Mouse (Mus musculus) stomach, embryonic 14.5 days (tissue): ENCODE data around the gene Gm11027. TPM values are rescaled to one million over a fixed set of nuclear protein-coding genes. Genes with fewer than 3 reads are reported as not detected.

Experiments
- ATAC-seq: fragments of 200-750 bp; cut with Nextera tagmentation; 2 replicates; pipeline ENCODE4 v1.8.0; 2017; ENCODE audit warnings: low read depth, moderate TSS enrichment; ENCODE audit not compliant: insufficient number of reproducible peaks, insufficient read depth, low FRiP score
- H3K27ac ChIP-seq: fragments of 300-500 bp; sonication (generic); 2 replicates; pipeline ENCODE4 v1.5.1; 2014; ENCODE audit warnings: mild to moderate bottlenecking, low read length, moderate library complexity, mixed read lengths
- H3K27me3 ChIP-seq: fragments of 300-500 bp; sonication (generic); 2 replicates; pipeline ENCODE4 v1.6.1; 2014; ENCODE audit warnings: low read length, control low read depth, mixed read lengths; ENCODE audit not compliant: control insufficient read depth, insufficient read depth
- H3K36me3 ChIP-seq: fragments of 300-500 bp; sonication (generic); 2 replicates; pipeline ENCODE4 v1.6.1; 2014; ENCODE audit warnings: mild to moderate bottlenecking, control low read depth, low read length, moderate library complexity, mixed read lengths; ENCODE audit not compliant: control insufficient read depth, insufficient read depth
- H3K4me1 ChIP-seq: fragments of 300-500 bp; sonication (generic); 2 replicates; pipeline ENCODE4 v1.6.1; 2014; ENCODE audit warnings: low read length, control low read depth, mixed read lengths; ENCODE audit not compliant: control insufficient read depth, insufficient read depth
- H3K4me2 ChIP-seq: fragments of 300-500 bp; sonication (generic); replicated peaks from 2 replicates; pipeline ENCODE4 v1.6.1; 2014; ENCODE audit warnings: low read depth, low read length, control low read depth
- H3K4me3 ChIP-seq: fragments of 300-500 bp; sonication (generic); 2 replicates; pipeline ENCODE4 v1.5.1; 2014; ENCODE audit warnings: low read depth, low read length, control low read depth
- H3K9ac ChIP-seq: fragments of 300-500 bp; sonication (generic); replicated peaks from 2 replicates; pipeline ENCODE4 v1.6.1; 2014; ENCODE audit warnings: low read depth, mild to moderate bottlenecking, control low read depth, low read length, moderate library complexity, mixed read lengths
- H3K9me3 ChIP-seq: fragments of 300-500 bp; sonication (generic); 2 replicates; pipeline ENCODE4 v1.6.1; 2016; ENCODE audit warnings: low read depth, low read length, control low read depth; ENCODE audit not compliant: control insufficient read depth
- WGBS: fragments of 180-500 bp; shearing (Covaris S2); extraction: QIAGEN DNeasy Blood & Tissue Kit; methylation state at CpG from one replicate; pipeline ENCODE4 v1.1.7; 2014; 5-methylcytosine and 5-hydroxymethylcytosine counted together
- polyA plus RNA-seq: library from polyadenylated mRNA; unstranded; fragments of >200 nt; fragmentation: Nextera tagmentation; extraction: Ambion mirVana; gene quantifications from 2 replicates; pipeline ENCODE4 v1.2.1, GENCODE M21; 2014

The Gm11027 gene
- polyA plus RNA-seq, 1 experiment from 2014 or later, result not detected

DNA sequence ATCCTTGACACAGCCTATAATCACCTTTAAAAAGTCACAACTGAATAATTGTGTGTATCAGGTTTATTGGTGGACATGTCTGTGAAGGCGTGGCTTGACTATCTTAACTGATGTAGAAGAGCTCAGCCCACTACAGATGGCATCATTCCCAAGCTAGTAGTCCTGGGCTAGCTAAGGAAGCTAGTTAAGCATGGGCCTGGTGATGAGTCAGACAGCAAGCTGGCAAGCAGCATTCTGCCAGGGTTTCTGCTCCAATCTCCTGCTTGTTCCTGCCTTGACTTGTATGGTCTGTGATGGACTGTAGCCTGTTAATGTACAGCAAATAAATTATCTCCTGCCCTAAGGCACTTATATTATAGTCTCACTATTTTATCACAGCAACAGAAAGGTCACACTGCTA lies 30.6 kb upstream of the Gm11027 start:
- H3K4me3 ChIP-seq, result no peak overlapping the region
- H3K27ac ChIP-seq, result no peak overlapping the region
- no peaks in the 10 kb centered on the region for H3K4me1 ChIP-seq
- no peak overlapping the region for H3K9ac ChIP-seq
- H3K9me3 ChIP-seq, result no peaks in the 10 kb centered on the region
- no peak for ATAC-seq
- peaks cover 11% of the 10 kb centered on the region; the same call in 1 of the 2 replicates for H3K36me3 ChIP-seq
- WGBS, result 77% methylated on average over 1 of the region's 1 CpGs
- H3K4me2 ChIP-seq, result no peak overlapping the region
- H3K27me3 ChIP-seq, result no peaks in the 10 kb centered on the region

DNA sequence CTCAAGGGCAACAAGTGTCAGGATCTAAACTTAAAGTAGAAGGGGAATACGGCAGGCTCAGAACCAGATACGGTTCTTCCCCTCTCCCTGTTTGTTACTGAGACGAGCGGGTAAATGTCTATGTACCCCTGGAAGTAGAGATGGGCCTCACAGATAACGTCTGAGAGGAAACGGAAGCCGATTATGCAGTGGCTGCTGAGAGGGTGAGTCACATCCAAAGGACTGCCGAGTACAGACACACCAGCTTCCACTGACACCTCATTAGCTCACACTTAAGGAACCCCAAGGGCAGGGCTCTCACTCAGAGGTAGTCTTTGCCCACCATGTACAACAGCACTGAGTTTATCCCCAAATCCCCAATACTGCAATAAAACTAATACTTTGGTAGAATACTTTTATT lies 20.5 kb upstream of the Gm11027 start:
- Histone ChIP-seq H3K9ac (no peak overlapping the region), H3K4me1 (no peaks in the 10 kb centered on the region), H3K36me3 (peaks cover 10% of the 10 kb centered on the region; the same call in 1 of the 2 replicates), H3K4me2 (no peak overlapping the region), H3K4me3 (no peak overlapping the region), H3K27me3 (no peaks in the 10 kb centered on the region), H3K9me3 (no peaks in the 10 kb centered on the region), H3K27ac (no peak overlapping the region)
- ATAC-seq, result no peak
- WGBS, result 60% methylated on average over 8 of the region's 8 CpGs

DNA sequence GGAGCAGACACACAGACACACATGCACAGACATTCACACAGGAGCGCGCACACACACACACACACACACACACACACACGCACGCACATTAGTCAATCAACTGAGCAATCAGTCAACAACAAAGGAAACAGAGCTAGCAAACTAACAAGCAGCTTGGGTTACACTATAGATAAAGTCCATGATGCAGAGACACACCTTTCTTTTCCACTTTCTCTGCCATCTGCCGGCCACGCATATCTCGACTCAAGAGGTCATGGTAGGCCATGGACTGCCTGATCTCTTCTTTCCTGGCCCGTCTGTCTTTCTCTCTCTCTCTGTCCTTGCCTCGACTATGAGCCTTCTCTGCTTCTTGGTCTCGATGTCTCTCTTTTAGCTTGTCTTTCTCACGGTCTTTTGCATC lies 19.6 kb upstream of the Gm11027 start:
- no peak overlapping the region for H3K9ac ChIP-seq
- no peak for ATAC-seq
- H3K9me3 ChIP-seq, result no peaks in the 10 kb centered on the region
- H3K4me3 ChIP-seq, result no peak overlapping the region
- H3K27me3 ChIP-seq, result no peaks in the 10 kb centered on the region
- H3K4me1 ChIP-seq, result no peaks in the 10 kb centered on the region
- WGBS, result 83% methylated on average over 11 of the region's 11 CpGs
- peaks cover 10% of the 10 kb centered on the region; the same call in 1 of the 2 replicates for H3K36me3 ChIP-seq
- no peak overlapping the region for H3K27ac ChIP-seq
- no peak overlapping the region for H3K4me2 ChIP-seq

DNA sequence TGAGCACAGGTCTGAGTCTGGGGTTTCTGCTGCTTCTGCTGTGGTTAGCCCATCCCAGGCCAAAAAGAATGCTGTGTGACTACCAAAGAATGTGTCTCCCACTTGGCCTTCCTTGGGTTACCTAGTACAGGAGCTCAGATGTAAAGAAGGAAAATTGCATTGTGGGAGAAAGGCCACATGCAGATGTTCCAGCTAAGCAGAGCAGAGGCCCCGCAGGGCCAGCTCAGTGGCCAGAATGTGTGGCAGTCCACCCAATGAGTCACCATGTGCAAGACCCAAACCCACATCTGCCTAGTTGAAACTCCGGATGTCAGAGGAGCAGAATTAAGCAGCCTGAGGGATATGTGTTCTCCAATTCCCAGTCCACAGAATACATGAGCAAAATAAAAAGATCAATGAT lies 16.9 kb upstream of the Gm11027 start:
- Histone ChIP-seq H3K27ac (no peak overlapping the region), H3K9me3 (no peaks in the 10 kb centered on the region), H3K27me3 (no peaks in the 10 kb centered on the region), H3K4me1 (no peaks in the 10 kb centered on the region), H3K36me3 (peaks cover 6% of the 10 kb centered on the region; the same call in 1 of the 2 replicates), H3K4me2 (no peak overlapping the region), H3K4me3 (no peak overlapping the region), H3K9ac (no peak overlapping the region)
- WGBS, result 86% methylated on average over 2 of the region's 2 CpGs
- no peak for ATAC-seq

DNA sequence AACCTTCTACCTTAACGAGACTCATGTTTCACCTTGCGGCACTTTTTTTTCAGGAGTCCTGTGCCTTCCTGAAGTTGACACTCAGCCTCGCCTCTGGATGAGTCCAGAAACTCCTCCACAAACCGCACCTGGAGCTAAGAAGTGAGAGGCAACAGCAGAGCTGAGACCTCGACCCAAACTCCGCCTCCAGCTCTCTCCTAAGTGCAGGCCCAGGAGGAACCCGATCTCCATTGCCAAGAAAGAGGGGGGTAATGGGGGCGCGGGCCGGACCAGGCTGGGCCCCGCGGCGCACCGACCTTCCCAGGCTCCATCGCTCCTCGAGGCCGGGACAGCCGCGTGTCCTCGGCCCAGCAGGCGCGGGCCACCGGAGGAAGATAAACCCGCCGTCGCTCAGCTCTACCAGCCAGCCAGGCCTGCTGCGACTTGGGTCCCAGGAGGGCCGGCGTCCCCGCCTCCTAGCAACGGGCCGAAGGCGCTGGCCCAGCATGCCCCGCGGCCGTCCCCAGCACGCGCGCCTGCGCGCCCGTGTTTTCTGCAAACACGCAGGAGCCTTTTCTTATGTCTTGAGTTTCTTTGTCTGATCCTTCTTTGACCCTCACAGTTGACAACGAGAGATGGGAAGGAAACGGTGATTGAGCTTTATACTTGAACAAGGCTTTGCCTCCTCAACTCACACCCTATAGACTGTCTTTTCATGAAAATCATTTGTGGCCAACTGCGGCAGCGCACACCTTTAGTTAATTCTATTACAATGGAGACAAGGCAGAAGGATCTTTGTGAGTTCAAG lies 12.4 kb upstream of the Gm11027 start, which contains the start of gene Wdr60:
Gene Wdr60 (minus strand): TSS at position 468 of the 787 bp plus-strand sequence.
- no peaks in the 10 kb centered on the region for H3K9me3 ChIP-seq
- no peaks in the 10 kb centered on the region for H3K27me3 ChIP-seq
- peak; percentile 99 for ATAC-seq
- H3K4me1 ChIP-seq, result no peaks in the 10 kb centered on the region
- WGBS, result 2% methylated on average over 47 of the region's 47 CpGs
- H3K4me3 ChIP-seq, result peak within 1 kb of the TSS; percentile 71
- H3K27ac ChIP-seq, result peak within 1 kb of the TSS; percentile 81
- peak within 1 kb of the TSS; percentile 68 for H3K9ac ChIP-seq
- peak within 1 kb of the TSS; percentile 54 for H3K4me2 ChIP-seq
- H3K36me3 ChIP-seq, result no peaks in the 10 kb centered on the region

DNA sequence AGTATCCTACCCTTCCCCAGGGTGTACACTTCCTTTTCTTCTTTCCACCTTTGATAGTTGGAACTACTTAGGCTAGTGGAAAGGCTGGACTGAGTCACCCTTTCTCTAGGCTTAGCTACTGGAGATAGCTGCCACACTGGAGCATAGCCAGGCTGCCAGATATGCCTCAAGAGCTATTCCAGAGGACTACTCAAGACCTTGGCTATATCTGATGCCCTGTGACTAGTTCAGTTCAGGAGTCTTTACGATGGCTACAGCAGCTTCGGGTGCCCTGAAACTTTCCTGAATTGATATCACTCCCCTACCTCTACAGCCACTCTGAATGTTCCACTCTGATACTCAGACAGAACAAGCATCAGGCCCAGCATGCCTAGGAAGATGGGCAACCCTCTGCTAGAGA lies 10.4 kb upstream of the Gm11027 start:
- no peaks in the 10 kb centered on the region for H3K9me3 ChIP-seq
- H3K4me2 ChIP-seq, result no peak overlapping the region
- H3K27me3 ChIP-seq, result no peaks in the 10 kb centered on the region
- no peak overlapping the region for H3K27ac ChIP-seq
- H3K4me3 ChIP-seq, result no peak overlapping the region
- no peaks in the 10 kb centered on the region for H3K36me3 ChIP-seq
- ATAC-seq, result no peak
- H3K9ac ChIP-seq, result no peak overlapping the region
- 94% methylated on average over 2 of the region's 2 CpGs for WGBS
- H3K4me1 ChIP-seq, result no peaks in the 10 kb centered on the region

DNA sequence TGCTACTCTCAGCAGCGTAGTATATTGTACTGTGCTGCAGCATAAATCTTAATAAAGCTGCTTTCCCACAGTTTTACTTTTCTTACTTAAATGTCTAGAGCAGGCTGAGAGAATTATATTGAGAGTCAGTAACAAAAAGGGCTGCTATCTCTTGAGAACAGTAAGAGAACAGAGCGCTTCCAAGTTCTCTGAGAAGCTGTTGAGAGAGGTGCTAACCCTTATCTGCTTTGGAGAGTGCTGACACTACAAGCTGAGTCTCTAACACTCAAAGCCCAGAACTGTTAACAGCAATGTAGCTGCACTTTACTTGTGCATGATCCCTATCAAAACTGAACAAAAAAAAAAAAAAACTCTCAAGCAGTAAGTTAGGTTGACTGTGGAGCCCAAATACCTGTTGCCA lies 9.9 kb upstream of the Gm11027 start:
- Histone ChIP-seq H3K4me1 (no peaks in the 10 kb centered on the region), H3K27me3 (no peaks in the 10 kb centered on the region), H3K4me2 (no peak overlapping the region), H3K36me3 (no peaks in the 10 kb centered on the region), H3K9me3 (no peaks in the 10 kb centered on the region), H3K9ac (no peak overlapping the region), H3K4me3 (no peak overlapping the region), H3K27ac (no peak overlapping the region)
- 74% methylated on average over 2 of the region's 2 CpGs for WGBS
- ATAC-seq, result no peak

DNA sequence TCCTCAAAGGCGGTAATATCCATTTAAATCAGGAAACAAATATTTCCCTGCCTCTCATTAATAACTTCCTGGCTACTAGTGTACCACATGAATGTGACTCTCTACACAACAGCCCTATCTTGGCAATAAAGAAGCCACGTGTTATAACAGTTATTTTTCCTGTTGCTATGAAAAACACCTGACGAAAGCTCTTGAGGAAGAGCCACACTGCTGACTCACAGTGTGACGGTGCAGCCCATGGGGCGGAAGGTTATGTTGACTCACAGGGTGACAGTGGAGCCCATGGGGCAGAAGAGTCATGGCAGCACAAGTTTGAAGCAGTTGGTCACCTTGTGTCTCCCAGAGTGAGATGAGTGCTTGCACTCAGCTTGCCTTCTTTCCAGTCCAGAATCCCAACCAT lies 5.7 kb upstream of the Gm11027 start:
- no peak for ATAC-seq

DNA sequence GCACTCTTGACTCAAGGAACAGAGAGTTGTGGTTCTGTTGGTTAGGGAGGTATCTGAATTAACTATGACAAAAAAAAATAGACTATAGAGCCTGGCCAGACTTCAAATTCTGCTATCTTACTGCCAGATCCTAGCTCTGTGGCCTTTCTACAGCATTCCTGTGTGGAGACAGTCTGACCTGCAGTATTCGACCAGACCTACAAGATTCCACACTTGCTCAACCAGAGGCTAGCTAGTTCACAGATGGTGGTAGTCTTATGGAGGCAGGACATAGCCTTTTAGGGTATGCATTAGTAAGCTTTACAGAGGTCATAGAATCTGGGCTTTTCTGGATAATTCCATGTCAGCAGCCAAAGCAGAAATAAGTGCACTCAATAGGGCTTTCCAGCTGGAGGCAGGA lies 4.6 kb upstream of the Gm11027 start:
- 73% methylated on average over 1 of the region's 1 CpGs for WGBS
- Histone ChIP-seq H3K4me2 (no peak overlapping the region), H3K27ac (no peak overlapping the region), H3K4me1 (no peaks in the 10 kb centered on the region), H3K27me3 (no peaks in the 10 kb centered on the region), H3K4me3 (no peak overlapping the region), H3K36me3 (no peaks in the 10 kb centered on the region), H3K9ac (no peak overlapping the region), H3K9me3 (no peaks in the 10 kb centered on the region)
- no peak for ATAC-seq

More for the DNA sequence above, 5.7 kb upstream of the Gm11027 start:
- Histone ChIP-seq H3K4me2 (no peak overlapping the region), H3K9me3 (no peaks in the 10 kb centered on the region), H3K27ac (no peak overlapping the region), H3K27me3 (no peaks in the 10 kb centered on the region), H3K36me3 (no peaks in the 10 kb centered on the region), H3K9ac (no peak overlapping the region), H3K4me3 (no peak overlapping the region), H3K4me1 (no peaks in the 10 kb centered on the region)
- WGBS, result 74% methylated on average over 5 of the region's 5 CpGs
